In genomic region chr15:77813639-77814375, GRCm38 (mm10) we compare ENCODE assay signal across 9 mouse cellular contexts. TPM values are rescaled to one million over a fixed set of nuclear protein-coding genes. Genes with fewer than 3 reads are reported as not detected.
DNase-seq lines count a peak whose midpoint lies in the region; ATAC-seq and TF ChIP-seq lines count a peak whose summit lies in the region.
"Had no signal": no experiment of that assay in that cellular context is flagged by ENCODE, and none has a peak within 500 bp of the region (broad histone marks: within the 10 kb centered on the region; RNA-seq: fewer than 3 reads in every experiment).

No protein-coding gene starts in this region.

- peak; percentile 97 for DNase-seq in heart, adult 11 months
- DNase-seq in heart, adult 8-10 months (ENCODE audit: low spot score): no peak
- DNase-seq in limb, embryonic 14.5 days (ENCODE audit: low spot score): peak; percentile 43
- DNase-seq in retina, embryonic 14.5 days (ENCODE audit: low spot score): no peak
- no peak for DNase-seq in adrenal gland, postnatal 14 days
- DNase-seq: thymus, adult 2 months had no signal

- peak overlapping the region; percentile 87; the same call in 1 of the 2 replicates for H3K27ac ChIP-seq in ES-Bruce4 (ENCODE audit: insufficient read depth, low read length)
- H3K27ac ChIP-seq in heart, embryonic 11.5 days (ENCODE audit: low read depth, low read length): peak overlapping the region; percentile 70
- H3K27ac ChIP-seq in limb, embryonic 14.5 days (replicated peaks; ENCODE audit: low read depth, low read length): peak overlapping the region; percentile 80

- TF ChIP-seq CTCF in ES-Bruce4 (IDR thresholded peaks at IDR 0.05; ENCODE audit: low read depth, low read length): peak; percentile 17

- peaks cover 9% of the 10 kb centered on the region for H3K4me1 ChIP-seq in ES-Bruce4 (ENCODE audit: control insufficient read depth, insufficient read depth, low read length)
- peaks cover 77% of the 10 kb centered on the region for H3K4me1 ChIP-seq in heart, embryonic 11.5 days (ENCODE audit: control insufficient read depth, insufficient read depth, low read length)
- H3K4me1 ChIP-seq in limb, embryonic 14.5 days (ENCODE audit: control insufficient read depth, insufficient read depth, low read length): peaks cover 27% of the 10 kb centered on the region

- peaks cover 20% of the 10 kb centered on the region for H3K36me3 ChIP-seq in ES-Bruce4 (ENCODE audit: control insufficient read depth, insufficient read depth, low read length, poor library complexity, severe bottlenecking)
- H3K36me3 ChIP-seq in heart, embryonic 11.5 days (ENCODE audit: control insufficient read depth, insufficient read depth, low read length): peaks cover 16% of the 10 kb centered on the region
- H3K36me3 ChIP-seq in limb, embryonic 14.5 days (ENCODE audit: control insufficient read depth, insufficient read depth, low read length): peaks cover 17% of the 10 kb centered on the region

- H3K27me3 ChIP-seq in ES-Bruce4 (ENCODE audit: control insufficient read depth, insufficient read depth, low read length, poor library complexity, severe bottlenecking): no peaks in the 10 kb centered on the region
- H3K27me3 ChIP-seq in heart, embryonic 11.5 days (ENCODE audit: control insufficient read depth, insufficient read depth, low read length): no peaks in the 10 kb centered on the region
- no peaks in the 10 kb centered on the region for H3K27me3 ChIP-seq in limb, embryonic 14.5 days (ENCODE audit: control insufficient read depth, insufficient read depth, low read length)

- 76% methylated on average over 6 of the region's 6 CpGs for WGBS in heart, embryonic 11.5 days (ENCODE audit: insufficient replicate concordance)
- WGBS in limb, embryonic 14.5 days: 39% methylated on average over 6 of the region's 6 CpGs

- H3K4me2 ChIP-seq in heart, embryonic 11.5 days: no peak overlapping the region
- 0 out of 2 replicates have a peak overlapping the region, but pooled peaks have one; percentile 5 for H3K4me2 ChIP-seq in limb, embryonic 14.5 days (replicated peaks; ENCODE audit: low read depth, low read length, severe bottlenecking)

- TF ChIP-seq POLR2A in ES-Bruce4 (IDR thresholded peaks at IDR 0.05; ENCODE audit: insufficient read depth, low read length): no peak
- TF ChIP-seq POLR2A in limb, embryonic 14.5 days (IDR thresholded peaks at IDR 0.05; ENCODE audit: borderline replicate concordance, extremely low read depth, insufficient read depth, insufficient read length): no peak

- no peaks in the 10 kb centered on the region for H3K9me3 ChIP-seq in ES-Bruce4 (replicated peaks; ENCODE audit: control insufficient read depth, insufficient read depth, low read length, poor library complexity, severe bottlenecking)
- no peaks in the 10 kb centered on the region for H3K9me3 ChIP-seq in heart, embryonic 11.5 days (replicated peaks; ENCODE audit: control insufficient read depth, low read length)
- no peaks in the 10 kb centered on the region for H3K9me3 ChIP-seq in limb, embryonic 14.5 days (ENCODE audit: control insufficient read depth, low read length)

- no peak for ATAC-seq in heart, embryonic 11.5 days (replicated peaks; ENCODE audit: insufficient number of reproducible peaks, low FRiP score, low TSS enrichment)
- ATAC-seq in limb, embryonic 14.5 days (ENCODE audit: low FRiP score, low read depth): no peak
- no peak for ATAC-seq in inflammation-experienced regulatory T-cells, adult 6 months

- no peak overlapping the region for H3K4me3 ChIP-seq in ES-Bruce4 (ENCODE audit: low read depth, low read length)
- H3K4me3 ChIP-seq in heart, embryonic 11.5 days (ENCODE audit: low read depth, low read length): no peak overlapping the region
- H3K4me3 ChIP-seq in limb, embryonic 14.5 days (replicated peaks; ENCODE audit: low read length): no peak overlapping the region

- TF ChIP-seq EP300 in ES-Bruce4 (IDR thresholded peaks at IDR 0.05; ENCODE audit: insufficient read depth, low read depth, low read length): no peak

- H3K9ac ChIP-seq in ES-Bruce4 (ENCODE audit: low read depth, poor library complexity, severe bottlenecking): 0 out of 2 replicates have a peak overlapping the region, but pooled peaks have one; percentile 48
- H3K9ac ChIP-seq in heart, embryonic 11.5 days (ENCODE audit: low read depth, low read length): 0 out of 2 replicates have a peak overlapping the region, but pooled peaks have one; percentile 8
- no peak overlapping the region for H3K9ac ChIP-seq in limb, embryonic 14.5 days (ENCODE audit: low read depth, low read length, severe bottlenecking)

RNA-seq across cellular contexts. Expression of gene Myh9, which starts 28.2 kb away (rescaled TPM):
- 100 to 1,000 TPM in 1 of 4 experiments, 10 to 100 TPM in 3; 72.5 to 127 (median 97.2) TPM for total RNA-seq in heart, adult 8-10 months (2022)
- 584 and 601 TPM in 2 replicates for polyA plus RNA-seq in ES-Bruce4 (2011; ENCODE audit: insufficient read depth, insufficient read length, low read depth, missing spikeins)
- polyA plus RNA-seq in heart, embryonic 11.5 days (2014; fragmentation: Nextera tagmentation; extraction: Ambion mirVana): 30.4 and 31.8 TPM in 2 replicates
- polyA plus RNA-seq in limb, embryonic 14.5 days (2012; rRNA removed): 38.7 and 46.7 TPM in 2 replicates
- polyA plus RNA-seq in limb, embryonic 14.5 days (2014; fragmentation: Nextera tagmentation; extraction: Ambion mirVana): 53.2 and 54.6 TPM in 2 replicates
- polyA plus RNA-seq in inflammation-experienced regulatory T-cells, adult 6 months (2017; shearing (Covaris generic)): 100 to 1,000 TPM; 218 to 293 (median 259) TPM
- total RNA-seq in adrenal gland, postnatal 14 days (2021): 280 and 301 TPM in 2 replicates

RNA-seq across cellular contexts. Expression of gene Apol8, which starts 57.0 kb away (rescaled TPM):
- not detected for total RNA-seq in heart, adult 8-10 months (2022)
- 1.4 and 1.9 TPM in 2 replicates for polyA plus RNA-seq in ES-Bruce4 (2011; ENCODE audit: insufficient read depth, insufficient read length, low read depth, missing spikeins)
- polyA plus RNA-seq in heart, embryonic 11.5 days (2014; fragmentation: Nextera tagmentation; extraction: Ambion mirVana): 0.67 and 0.89 TPM in 2 replicates
- polyA plus RNA-seq in limb, embryonic 14.5 days (2012; rRNA removed): 0.14 and 0.19 TPM in 2 replicates
- not detected in 2 replicates for polyA plus RNA-seq in limb, embryonic 14.5 days (2014; fragmentation: Nextera tagmentation; extraction: Ambion mirVana)
- 1 to 10 TPM in 1 of 3 experiments, not detected in 2; 1.2 TPM for polyA plus RNA-seq in inflammation-experienced regulatory T-cells, adult 6 months (2017; shearing (Covaris generic))
- total RNA-seq in adrenal gland, postnatal 14 days (2021): 0.30 and 1.7 TPM in 2 replicates

Comparison
In these comparisons a context has a peak if more than half of its experiments do, and no peak if none do; other contexts are left out.
1. DNase-seq: peak in heart, adult 11 months (single experiment) and limb, embryonic 14.5 days (single experiment); none in heart, adult 8-10 months (single experiment), retina, embryonic 14.5 days (single experiment) and adrenal gland, postnatal 14 days (single experiment).
2. Peak in every context shown above with its lines, with median percentiles within 50 percentile points of each other: H3K27ac ChIP-seq.